24 mouse cellular contexts compared by ENCODE assay signal in the genomic region with DNA sequence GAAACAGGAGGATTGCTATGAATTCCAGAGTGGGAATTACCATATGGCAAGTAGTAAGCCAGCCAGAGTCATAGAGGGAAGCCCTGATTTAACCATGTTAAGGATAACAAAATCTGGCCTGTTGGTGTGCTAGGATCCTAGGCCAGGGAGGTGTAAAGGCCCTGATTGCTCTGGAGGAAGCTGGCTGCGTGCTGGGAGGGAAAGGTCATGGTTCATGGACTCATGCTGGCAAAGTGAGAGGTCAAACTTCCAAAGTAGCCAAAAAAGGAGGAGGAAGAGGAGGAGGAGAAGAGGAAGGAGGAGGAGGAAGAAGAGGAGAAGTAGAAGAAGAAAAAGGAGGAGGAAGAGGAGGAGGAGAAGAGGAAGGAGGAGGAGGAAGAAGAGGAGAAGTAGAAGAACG. TPM values are rescaled to one million over a fixed set of nuclear protein-coding genes. Genes with fewer than 3 reads are reported as not detected.
DNase-seq lines count a peak whose midpoint lies in the region; ATAC-seq and TF ChIP-seq lines count a peak whose summit lies in the region.
"Had no signal": no experiment of that assay in that cellular context is flagged by ENCODE, and none has a peak within 500 bp of the region (broad histone marks: within the 10 kb centered on the region; RNA-seq: fewer than 3 reads in every experiment).

No protein-coding gene starts in this region.

- no peak overlapping the region for H3K4me2 ChIP-seq in kidney, embryonic 14.5 days (replicated peaks; ENCODE audit: low read depth, low read length)
- no peak overlapping the region for H3K4me2 ChIP-seq in stomach, embryonic 16.5 days (ENCODE audit: low read depth, low read length)
- H3K4me2 ChIP-seq in stomach, postnatal 0 days (replicated peaks; ENCODE audit: low read depth), result no peak overlapping the region
- H3K4me2 ChIP-seq: embryonic facial prominence, embryonic 13.5 days; forebrain, embryonic 12.5 days; heart, embryonic 13.5 days; hindbrain, embryonic 14.5 days had no signal

- H3K36me3 ChIP-seq in kidney, embryonic 14.5 days (ENCODE audit: control insufficient read depth, insufficient read depth, low read length), result no peaks in the 10 kb centered on the region
- H3K36me3 ChIP-seq in stomach, embryonic 16.5 days (ENCODE audit: control insufficient read depth, insufficient read depth, low read length), result no peaks in the 10 kb centered on the region
- H3K36me3 ChIP-seq in stomach, postnatal 0 days (ENCODE audit: control insufficient read depth, insufficient read depth, low read length), result no peaks in the 10 kb centered on the region
- H3K36me3 ChIP-seq: embryonic facial prominence, embryonic 10.5 days; embryonic facial prominence, embryonic 13.5 days; forebrain, embryonic 12.5 days; heart, embryonic 10.5 days; heart, embryonic 13.5 days had no signal

- TF ChIP-seq EP300 in stomach, postnatal 0 days (optimal IDR thresholded peaks at IDR 0.05), result no peak

- TF ChIP-seq CTCF in stomach, postnatal 0 days (IDR thresholded peaks at IDR 0.05; ENCODE audit: low read depth), result no peak

- H3K27me3 ChIP-seq in kidney, embryonic 14.5 days (ENCODE audit: control insufficient read depth, insufficient read depth, low read length), result no peaks in the 10 kb centered on the region
- no peaks in the 10 kb centered on the region for H3K27me3 ChIP-seq in stomach, embryonic 16.5 days (ENCODE audit: control insufficient read depth, insufficient read depth, low read length)
- no peaks in the 10 kb centered on the region for H3K27me3 ChIP-seq in stomach, postnatal 0 days (ENCODE audit: control insufficient read depth, insufficient read depth, low read length)

- H3K27ac ChIP-seq in kidney, embryonic 14.5 days (ENCODE audit: low read depth, low read length), result no peak overlapping the region
- 0 out of 2 replicates have a peak overlapping the region, but pooled peaks have one; percentile 25 for H3K27ac ChIP-seq in stomach, embryonic 16.5 days (ENCODE audit: low read length)
- H3K27ac ChIP-seq in stomach, postnatal 0 days (replicated peaks), result no peak overlapping the region
- H3K27ac ChIP-seq: embryonic facial prominence, embryonic 10.5 days; embryonic facial prominence, embryonic 13.5 days; forebrain, embryonic 12.5 days; heart, adult 2 months; heart, embryonic 10.5 days; heart, embryonic 13.5 days; hindbrain, embryonic 14.5 days; hindbrain, postnatal 0 days had no signal

- no peak overlapping the region for H3K4me3 ChIP-seq in kidney, embryonic 14.5 days (ENCODE audit: low read length)
- no peak overlapping the region for H3K4me3 ChIP-seq in stomach, embryonic 16.5 days (replicated peaks; ENCODE audit: low read length)
- H3K4me3 ChIP-seq in stomach, postnatal 0 days (ENCODE audit: low read depth, low read length), result no peak overlapping the region
- H3K4me3 ChIP-seq: embryonic facial prominence, embryonic 10.5 days; embryonic facial prominence, embryonic 13.5 days; erythroblast, embryonic 14.5 days; forebrain, embryonic 12.5 days; heart, adult 2 months; heart, embryonic 10.5 days; heart, embryonic 13.5 days had no signal

- DNase-seq in cerebellum, adult 9-11 months, result peak; percentile 37
- DNase-seq in cerebellum, adult 9-10 months, result no peak
- peak; percentile 49 for DNase-seq in kidney, adult 9 months
- no peak for DNase-seq in stomach, postnatal 0 days (ENCODE audit: low spot score)
- DNase-seq: adrenal gland, postnatal 10 days; adrenal gland, postnatal 36 days; embryo, embryonic 11 days; gastrocnemius, postnatal 10 days; gastrocnemius, postnatal 36 days; heart, adult 2 months; heart, postnatal 14 days; heart, postnatal 4 days had no signal

- H3K9ac ChIP-seq in kidney, embryonic 14.5 days (ENCODE audit: low read depth, low read length), result no peak overlapping the region
- no peak overlapping the region for H3K9ac ChIP-seq in stomach, embryonic 16.5 days (ENCODE audit: low read length)
- no peak overlapping the region for H3K9ac ChIP-seq in stomach, postnatal 0 days (ENCODE audit: low read length)
- H3K9ac ChIP-seq: embryonic facial prominence, embryonic 13.5 days; forebrain, embryonic 12.5 days; heart, embryonic 13.5 days; hindbrain, embryonic 14.5 days had no signal

- H3K4me1 ChIP-seq in kidney, embryonic 14.5 days (ENCODE audit: control insufficient read depth, insufficient read depth, low read length), result peaks cover 10% of the 10 kb centered on the region
- peaks cover 6% of the 10 kb centered on the region; the same call in 1 of the 2 replicates for H3K4me1 ChIP-seq in stomach, embryonic 16.5 days (ENCODE audit: control insufficient read depth, insufficient read depth, low read length)
- H3K4me1 ChIP-seq in stomach, postnatal 0 days (replicated peaks; ENCODE audit: control insufficient read depth, insufficient read depth), result no peaks in the 10 kb centered on the region

- no peaks in the 10 kb centered on the region for H3K9me3 ChIP-seq in kidney, embryonic 14.5 days (ENCODE audit: control insufficient read depth, low read length)
- H3K9me3 ChIP-seq in stomach, embryonic 16.5 days (replicated peaks; ENCODE audit: control insufficient read depth, low read length), result no peaks in the 10 kb centered on the region
- no peaks in the 10 kb centered on the region for H3K9me3 ChIP-seq in stomach, postnatal 0 days (ENCODE audit: control insufficient read depth, low read length)
- H3K9me3 ChIP-seq: embryonic facial prominence, embryonic 10.5 days; embryonic facial prominence, embryonic 13.5 days; forebrain, embryonic 12.5 days; heart, embryonic 10.5 days; heart, embryonic 13.5 days had no signal

- 47% methylated on average over 2 of the region's 2 CpGs for WGBS in kidney, embryonic 14.5 days
- WGBS in stomach, embryonic 16.5 days, result 67% methylated on average over 2 of the region's 2 CpGs
- WGBS in stomach, postnatal 0 days, result 60% methylated on average over 2 of the region's 2 CpGs

- ATAC-seq in kidney, embryonic 14.5 days (ENCODE audit: low FRiP score, low TSS enrichment), result no peak
- ATAC-seq in stomach, embryonic 16.5 days (ENCODE audit: insufficient read depth, low FRiP score), result no peak
- no peak for ATAC-seq in stomach, postnatal 0 days (ENCODE audit: low FRiP score, low TSS enrichment)
- ATAC-seq: activated CD4-positive, CD25-positive, alpha-beta regulatory T cell, adult 4 months; forebrain, embryonic 16.5 days; hindbrain, postnatal 0 days had no signal

RNA-seq across cellular contexts. Expression of a gene that starts 3.6 kb away (rescaled TPM):
- polyA plus RNA-seq in kidney, embryonic 14.5 days (2014; fragmentation: Nextera tagmentation; extraction: Ambion mirVana), result 26.6 and 44.4 TPM in 2 replicates
- 31.8 and 32.8 TPM in 2 replicates for polyA plus RNA-seq in stomach, embryonic 16.5 days (2015; fragmentation: Nextera tagmentation; extraction: Ambion mirVana)
- 10.3 and 10.4 TPM in 2 replicates for polyA plus RNA-seq in stomach, postnatal 0 days (2015; fragmentation: Nextera tagmentation; extraction: Ambion mirVana)

RNA-seq across cellular contexts. Expression of a gene that starts 24.8 kb away (rescaled TPM):
- polyA plus RNA-seq in kidney, embryonic 14.5 days (2014; fragmentation: Nextera tagmentation; extraction: Ambion mirVana), result 4.5 and 5.7 TPM in 2 replicates
- 4.2 and 7.9 TPM in 2 replicates for polyA plus RNA-seq in stomach, embryonic 16.5 days (2015; fragmentation: Nextera tagmentation; extraction: Ambion mirVana)
- polyA plus RNA-seq in stomach, postnatal 0 days (2015; fragmentation: Nextera tagmentation; extraction: Ambion mirVana), result 6.7 and 7.2 TPM in 2 replicates
- polyA plus RNA-seq: activated CD4-positive, CD25-positive, alpha-beta regulatory T cell, adult 4 months had no signal

RNA-seq across cellular contexts. Expression of a gene that starts 59.9 kb away (rescaled TPM):
- polyA plus RNA-seq in kidney, embryonic 14.5 days (2014; fragmentation: Nextera tagmentation; extraction: Ambion mirVana), result 10.6 and 18.5 TPM in 2 replicates
- 14.9 and 18.5 TPM in 2 replicates for polyA plus RNA-seq in stomach, embryonic 16.5 days (2015; fragmentation: Nextera tagmentation; extraction: Ambion mirVana)
- 6.2 and 25.9 TPM in 2 replicates for polyA plus RNA-seq in stomach, postnatal 0 days (2015; fragmentation: Nextera tagmentation; extraction: Ambion mirVana)

Comparison
In these comparisons a context has a peak if more than half of its experiments do, and no peak if none do; other contexts are left out.
1. DNase-seq: peak in cerebellum, adult 9-11 months (single experiment) and kidney, adult 9 months (single experiment); none in cerebellum, adult 9-10 months (single experiment) and stomach, postnatal 0 days (single experiment).